Mouse (Mus musculus): ENCODE measurements around the gene Knstrn.

DNA sequence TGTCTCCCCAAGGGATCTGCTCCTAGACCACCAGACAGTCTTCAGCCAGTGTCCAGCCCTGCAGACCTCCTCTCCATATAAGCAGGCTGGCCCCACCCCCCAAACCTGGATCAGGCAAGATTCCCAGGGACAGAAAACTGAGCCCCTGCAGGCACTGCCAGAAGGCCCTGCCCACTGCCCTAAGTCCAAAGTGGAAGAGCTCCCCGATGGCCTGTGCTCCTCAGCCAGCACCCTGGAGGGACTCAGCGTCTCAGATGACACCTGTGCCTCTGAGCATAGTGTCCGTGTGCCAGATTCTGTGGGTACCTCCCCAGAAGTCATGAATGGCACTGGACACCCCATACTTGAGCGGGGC, 21.6 kb upstream of the Knstrn start:
- TF ChIP-seq CTCF (IDR thresholded peaks at IDR 0.05; ENCODE audit: borderline replicate concordance, insufficient read depth, low read length): no peak
- no peak for TF ChIP-seq POLR2A (IDR thresholded peaks at IDR 0.05; ENCODE audit: low read depth, low read length)

Measured in embryonic fibroblast, embryonic 13.5 days (primary cell).